Mouse (Mus musculus) limb, embryonic 13.5 days (tissue): ENCODE results near the gene Mink1. TPM values are rescaled to one million over a fixed set of nuclear protein-coding genes. Genes with fewer than 3 reads are reported as not detected.
A peak's percentile ranks its signal among the peaks of the same experiment; 100 is the strongest.
"Not testable (repeated sequence)": the region's sequence is repeated elsewhere in the genome, so short reads cannot be mapped to it uniquely, and the experiment has no call there.

Experiments
- ATAC-seq: fragments of 200-750 bp; cut with Nextera tagmentation; 2 replicates; pipeline ENCODE4 v1.8.0; 2017; ENCODE audit warnings: low read depth, moderate number of reproducible peaks, moderate TSS enrichment; ENCODE audit not compliant: low FRiP score
- H3K27ac ChIP-seq: fragments of 300-500 bp; sonication (generic); 2 replicates; pipeline ENCODE4 v1.5.1; 2015; ENCODE audit warnings: inconsistent platforms, mild to moderate bottlenecking, moderate library complexity
- H3K27me3 ChIP-seq: fragments of 300-500 bp; sonication (generic); 2 replicates; pipeline ENCODE4 v1.6.1; 2015; ENCODE audit warnings: mild to moderate bottlenecking, inconsistent platforms
- H3K36me3 ChIP-seq: fragments of 300-500 bp; sonication (generic); 2 replicates; pipeline ENCODE4 v1.6.1; 2015; ENCODE audit warnings: inconsistent platforms, mild to moderate bottlenecking, moderate library complexity
- H3K4me1 ChIP-seq: fragments of 300-500 bp; sonication (generic); 2 replicates; pipeline ENCODE4 v1.6.1; 2015; ENCODE audit warnings: inconsistent platforms
- H3K4me2 ChIP-seq: fragments of 300-500 bp; sonication (generic); replicated peaks from 2 replicates; pipeline ENCODE4 v1.6.1; 2015; ENCODE audit warnings: inconsistent platforms, mild to moderate bottlenecking, moderate library complexity
- H3K4me3 ChIP-seq: fragments of 300-500 bp; sonication (generic); 2 replicates; pipeline ENCODE4 v1.5.1; 2015; ENCODE audit warnings: moderate library complexity, mild to moderate bottlenecking, inconsistent platforms
- H3K9ac ChIP-seq: fragments of 300-500 bp; sonication (generic); 2 replicates; pipeline ENCODE4 v1.6.1; 2015; ENCODE audit warnings: mild to moderate bottlenecking, inconsistent platforms
- H3K9me3 ChIP-seq: fragments of 300-500 bp; sonication (generic); 2 replicates; pipeline ENCODE4 v1.6.1; 2016; ENCODE audit warnings: inconsistent platforms
- WGBS: fragments of 180-500 bp; shearing (Covaris S2); methylation state at CpG from one replicate; pipeline ENCODE4 v1.1.7; 2015; 5-methylcytosine and 5-hydroxymethylcytosine counted together
- polyA plus RNA-seq: library from polyadenylated mRNA; unstranded; fragments of >200 nt; fragmentation: Nextera tagmentation; extraction: Ambion mirVana; gene quantifications from 2 replicates; pipeline ENCODE4 v1.2.1, GENCODE M21; 2015

The Mink1 gene
- polyA plus RNA-seq, 1 experiment from 2014 or later, result 14.1 TPM

DNA sequence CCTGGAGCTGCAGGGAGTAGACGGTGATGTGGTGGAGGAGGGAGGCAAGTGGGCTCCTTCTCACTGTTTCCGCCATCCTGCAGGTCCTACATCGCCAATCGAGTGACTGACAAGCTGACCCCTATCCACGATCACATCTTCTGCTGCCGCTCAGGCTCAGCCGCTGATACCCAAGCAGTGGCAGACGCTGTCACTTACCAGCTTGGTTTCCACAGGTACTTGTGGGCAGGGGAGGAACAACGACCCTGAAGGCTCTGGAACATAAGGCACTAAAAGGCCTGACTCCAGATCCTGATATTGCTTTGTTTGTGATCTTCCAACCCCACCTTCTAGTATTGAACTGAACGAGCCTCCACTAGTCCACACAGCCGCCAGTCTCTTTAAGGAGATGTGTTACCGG is 36.5 kb upstream of the Mink1 start:
- Histone ChIP-seq H3K4me3 (peak overlapping the region; percentile 70), H3K4me2 (peak overlapping the region; percentile 88), H3K27me3 (no peaks in the 10 kb centered on the region), H3K27ac (no peak overlapping the region), H3K4me1 (peaks cover 9% of the 10 kb centered on the region), H3K36me3 (peaks cover 38% of the 10 kb centered on the region), H3K9ac (peak overlapping the region; percentile 77), H3K9me3 (no peaks in the 10 kb centered on the region)
- WGBS, result 86% methylated on average over 12 of the region's 12 CpGs
- no peak for ATAC-seq

DNA sequence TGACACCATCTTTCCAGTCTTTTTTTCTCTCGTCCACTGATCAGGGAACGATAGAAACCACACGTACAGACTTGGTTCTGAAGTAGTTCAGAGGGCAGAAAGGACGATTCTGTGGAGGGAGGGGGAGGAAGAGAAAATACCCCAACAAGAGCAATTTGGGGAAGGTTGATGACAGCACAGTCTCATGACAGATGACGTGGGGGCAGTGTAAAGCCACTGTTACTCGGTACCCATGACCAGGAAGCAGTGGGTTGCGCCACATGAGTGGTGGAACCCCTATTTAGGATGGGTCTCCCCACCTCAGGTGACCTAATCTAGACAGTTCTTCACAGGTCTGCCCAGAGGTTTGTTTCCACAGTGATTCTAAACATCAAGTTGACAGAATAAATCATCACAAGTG is 34.1 kb upstream of the Mink1 start:
- no peak overlapping the region for H3K4me2 ChIP-seq
- no peak for ATAC-seq
- no peak overlapping the region for H3K9ac ChIP-seq
- H3K4me1 ChIP-seq, result peaks cover 9% of the 10 kb centered on the region
- no peaks in the 10 kb centered on the region for H3K9me3 ChIP-seq
- WGBS, result 89% methylated on average over 7 of the region's 7 CpGs
- H3K27me3 ChIP-seq, result no peaks in the 10 kb centered on the region
- no peak overlapping the region for H3K27ac ChIP-seq
- H3K36me3 ChIP-seq, result peaks cover 38% of the 10 kb centered on the region
- no peak overlapping the region for H3K4me3 ChIP-seq

DNA sequence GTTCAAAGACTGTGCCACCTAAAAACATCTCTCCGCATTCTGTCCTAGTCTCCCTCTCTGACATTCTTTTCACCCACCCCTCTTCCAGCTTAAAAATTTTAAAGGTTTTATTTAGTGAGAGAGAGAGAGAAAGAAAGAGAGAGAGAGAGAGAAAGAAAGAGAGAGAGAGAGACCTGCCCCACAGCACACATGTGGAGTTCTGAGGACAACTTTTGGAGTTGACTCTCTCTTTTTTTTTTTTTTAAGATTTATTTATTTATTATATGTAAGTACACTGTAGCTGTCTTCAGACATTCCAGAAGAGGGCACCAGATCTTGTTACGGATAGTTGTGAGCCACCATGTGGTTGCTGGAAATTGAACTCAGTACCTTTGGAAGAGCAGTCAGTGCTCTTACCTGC is 31.6 kb upstream of the Mink1 start:
- ATAC-seq, H3K4me1 ChIP-seq, H3K9ac ChIP-seq, H3K9me3 ChIP-seq, H3K4me3 ChIP-seq, H3K4me2 ChIP-seq, H3K27me3 ChIP-seq, H3K27ac ChIP-seq: not testable (repeated sequence)
- WGBS, result 78% methylated on average over 2 of the region's 2 CpGs
- H3K36me3 ChIP-seq, result peaks cover 38% of the 10 kb centered on the region

DNA sequence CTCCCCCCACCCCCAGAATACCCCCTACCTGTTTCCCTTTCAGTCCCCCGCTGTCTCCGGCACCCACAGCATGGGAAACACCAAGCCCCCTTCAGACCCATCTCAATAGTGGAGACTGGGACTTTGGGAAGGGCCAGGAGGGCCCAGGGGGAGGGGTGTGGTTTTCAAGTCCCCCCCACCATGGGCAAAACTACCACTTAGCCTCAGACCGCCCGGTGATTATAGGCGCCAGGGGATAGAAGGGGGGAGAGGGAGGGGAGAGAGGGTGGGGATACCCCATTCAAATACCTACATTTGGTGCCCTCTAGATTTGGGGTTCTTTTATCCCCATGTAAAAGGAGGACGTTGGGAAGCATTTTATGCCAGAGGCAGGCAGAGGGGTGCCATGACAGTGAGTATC is 29.8 kb upstream of the Mink1 start, which contains the start of gene Gm40193:
Gene Gm40193, minus strand, starts transcription at position 101 of the 400 bp plus-strand sequence.
- Histone ChIP-seq H3K27me3 (peaks cover 3% of the 10 kb centered on the region; the same call in 1 of the 2 replicates), H3K4me1 (no peaks in the 10 kb centered on the region), H3K4me3 (no peak within 1 kb of the TSS), H3K9me3 (no peaks in the 10 kb centered on the region), H3K9ac (no peak within 1 kb of the TSS), H3K27ac (no peak within 1 kb of the TSS), H3K4me2 (no peak within 1 kb of the TSS), H3K36me3 (peaks cover 20% of the 10 kb centered on the region)
- 77% methylated on average over 6 of the region's 6 CpGs for WGBS
- ATAC-seq, result no peak

DNA sequence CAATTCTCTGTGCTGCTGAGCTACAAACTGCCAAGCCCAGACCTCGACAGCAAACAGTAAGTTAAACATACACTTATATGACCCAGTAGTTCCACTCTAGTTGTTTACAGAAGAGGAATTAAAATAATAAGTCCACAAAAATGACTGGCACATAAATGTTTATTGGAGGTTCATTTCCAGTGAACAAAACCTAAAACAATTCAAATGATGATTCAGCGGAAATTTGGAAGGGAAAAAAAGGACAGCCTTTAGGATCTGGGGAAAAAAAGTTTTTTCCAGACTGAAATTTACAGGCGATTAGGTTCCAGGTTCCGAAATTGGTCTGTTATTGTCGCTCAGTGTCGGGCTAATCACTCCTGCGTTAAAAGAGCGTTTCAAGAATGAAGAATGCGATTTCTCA is 23.3 kb upstream of the Mink1 start:
- H3K4me1 ChIP-seq, result peaks cover 7% of the 10 kb centered on the region; the same call in 1 of the 2 replicates
- peaks cover 55% of the 10 kb centered on the region for H3K27me3 ChIP-seq
- H3K4me2 ChIP-seq, result peak overlapping the region; percentile 86
- no peaks in the 10 kb centered on the region for H3K36me3 ChIP-seq
- 19% methylated on average over 9 of the region's 9 CpGs for WGBS
- no peak overlapping the region for H3K27ac ChIP-seq
- peak overlapping the region; percentile 67 for H3K4me3 ChIP-seq
- H3K9me3 ChIP-seq, result no peaks in the 10 kb centered on the region
- H3K9ac ChIP-seq, result peak overlapping the region; percentile 77
- no peak for ATAC-seq

DNA sequence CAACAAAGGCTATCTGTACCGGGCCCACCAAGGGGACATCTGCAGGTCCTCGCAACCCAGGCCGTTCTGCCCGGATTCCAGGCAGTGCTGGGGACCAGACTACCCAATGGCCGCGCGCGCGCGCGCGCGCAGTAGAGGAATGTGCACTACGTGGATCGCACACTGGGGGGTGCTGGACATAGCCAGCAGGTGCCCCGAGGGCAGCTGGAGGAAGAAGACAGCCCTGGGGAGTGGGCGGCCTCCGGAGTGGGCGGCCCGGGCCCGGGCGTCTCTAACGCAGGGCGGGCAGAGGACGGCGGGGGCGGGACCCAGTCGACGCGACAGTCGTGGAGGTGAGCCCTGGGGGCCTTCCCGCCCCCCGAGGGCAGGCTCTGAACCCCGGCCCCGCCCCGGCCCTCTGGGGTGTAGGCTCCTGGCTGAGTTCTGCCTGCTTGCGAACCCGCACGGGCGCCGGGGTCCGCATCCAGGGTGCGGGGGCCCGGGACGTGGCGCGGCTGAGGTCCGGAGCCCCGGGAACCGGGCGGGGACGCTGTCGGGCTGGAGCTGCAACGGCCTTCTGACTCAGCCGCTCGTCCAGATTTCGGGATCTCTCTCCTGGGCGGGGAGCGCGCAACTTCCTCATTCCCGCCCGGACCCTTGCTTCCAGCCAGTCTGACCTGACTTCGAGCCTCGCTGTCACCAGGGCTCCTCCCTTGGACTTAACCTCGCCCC is 22.6 kb upstream of the Mink1 start, which contains the start of gene Pld2:
Gene Pld2, plus strand, starts transcription at position 188 of the 711 bp plus-strand sequence.
- Histone ChIP-seq H3K36me3 (no peaks in the 10 kb centered on the region), H3K27me3 (peaks cover 55% of the 10 kb centered on the region), H3K9ac (peak within 1 kb of the TSS; percentile 77), H3K4me2 (peak within 1 kb of the TSS; percentile 86), H3K9me3 (no peaks in the 10 kb centered on the region), H3K27ac (no peak within 1 kb of the TSS), H3K4me1 (peaks cover 7% of the 10 kb centered on the region; the same call in 1 of the 2 replicates), H3K4me3 (peak within 1 kb of the TSS; percentile 67)
- peak; percentile 88 for ATAC-seq
- under 1% methylated on average over 64 of the region's 65 CpGs for WGBS

DNA sequence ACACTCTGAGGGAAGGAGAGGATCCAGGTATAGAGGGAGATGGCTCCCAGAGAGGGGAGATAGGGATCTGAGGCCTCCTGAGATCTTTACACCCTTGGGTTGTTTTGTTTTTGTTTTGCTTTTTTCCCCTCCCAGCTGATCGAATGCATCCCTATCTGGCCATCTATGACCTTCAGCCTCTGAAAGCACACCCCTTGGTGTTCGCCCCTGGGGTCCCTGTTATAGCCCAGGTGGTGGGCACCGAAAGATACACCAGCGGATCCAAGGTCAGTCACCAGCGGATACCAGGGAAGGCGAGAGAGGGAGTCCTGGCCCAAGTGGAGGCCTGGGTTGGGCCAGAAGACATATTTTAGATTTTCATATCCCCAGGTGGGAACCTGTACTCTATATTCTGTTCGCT is 21.8 kb upstream of the Mink1 start:
- H3K4me3 ChIP-seq, result peak overlapping the region; percentile 67
- peaks cover 7% of the 10 kb centered on the region; the same call in 1 of the 2 replicates for H3K4me1 ChIP-seq
- no peak overlapping the region for H3K27ac ChIP-seq
- peaks cover 55% of the 10 kb centered on the region for H3K27me3 ChIP-seq
- ATAC-seq, result no peak
- no peak overlapping the region for H3K9ac ChIP-seq
- no peaks in the 10 kb centered on the region for H3K36me3 ChIP-seq
- peak overlapping the region; percentile 86 for H3K4me2 ChIP-seq
- H3K9me3 ChIP-seq, result no peaks in the 10 kb centered on the region
- 89% methylated on average over 7 of the region's 7 CpGs for WGBS

DNA sequence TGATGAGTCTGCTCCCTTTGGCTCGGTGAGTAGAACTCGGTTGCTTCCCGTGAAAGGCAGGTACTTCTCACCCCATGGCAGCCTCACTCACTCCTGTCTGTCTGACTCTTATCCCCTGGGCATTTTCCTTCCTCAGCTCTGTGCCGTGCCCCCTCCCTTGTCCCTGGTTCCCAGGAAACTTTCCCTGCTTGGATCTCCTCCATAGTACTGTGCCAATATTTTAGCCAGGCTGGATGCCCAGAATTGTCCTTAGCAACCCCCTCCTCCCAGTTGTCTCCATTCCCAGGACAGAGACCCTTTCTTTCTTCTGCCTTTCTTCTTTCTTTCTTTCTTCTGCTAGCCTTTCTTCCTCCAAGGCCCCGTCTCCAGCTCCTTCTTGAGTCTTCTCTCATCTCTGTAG is 21.3 kb upstream of the Mink1 start:
- Histone ChIP-seq H3K4me1 (peaks cover 7% of the 10 kb centered on the region; the same call in 1 of the 2 replicates), H3K9ac (no peak overlapping the region), H3K9me3 (no peaks in the 10 kb centered on the region), H3K4me2 (no peak overlapping the region), H3K36me3 (no peaks in the 10 kb centered on the region), H3K27me3 (peaks cover 55% of the 10 kb centered on the region), H3K4me3 (no peak overlapping the region), H3K27ac (no peak overlapping the region)
- ATAC-seq, result no peak
- WGBS, result 74% methylated on average over 5 of the region's 5 CpGs

DNA sequence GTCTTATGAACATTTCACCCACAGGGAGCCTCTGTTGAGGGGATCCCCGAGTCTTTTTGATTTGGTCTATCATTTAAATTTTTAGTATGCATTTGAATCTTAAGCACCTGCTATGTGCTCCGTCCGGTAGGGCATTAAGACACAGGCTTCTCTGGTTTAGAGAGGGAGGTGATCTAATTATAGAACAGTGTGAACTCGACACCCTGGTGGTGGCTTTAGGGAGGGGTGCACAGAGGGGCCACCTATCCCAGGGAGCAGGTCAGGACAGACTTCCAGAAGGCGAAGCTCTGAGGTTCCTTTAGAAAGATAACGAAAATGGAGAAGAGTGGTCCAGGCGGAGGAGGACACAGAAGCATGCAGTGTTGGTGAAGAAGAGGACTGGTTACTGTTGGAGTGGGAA is 18.2 kb upstream of the Mink1 start:
- H3K4me3 ChIP-seq, result no peak overlapping the region
- H3K9me3 ChIP-seq, result no peaks in the 10 kb centered on the region
- WGBS, result 62% methylated on average over 7 of the region's 7 CpGs
- H3K36me3 ChIP-seq, result no peaks in the 10 kb centered on the region
- no peak for ATAC-seq
- peaks cover 7% of the 10 kb centered on the region; the same call in 1 of the 2 replicates for H3K4me1 ChIP-seq
- no peak overlapping the region for H3K27ac ChIP-seq
- no peak overlapping the region for H3K9ac ChIP-seq
- peaks cover 39% of the 10 kb centered on the region for H3K27me3 ChIP-seq
- H3K4me2 ChIP-seq, result no peak overlapping the region

DNA sequence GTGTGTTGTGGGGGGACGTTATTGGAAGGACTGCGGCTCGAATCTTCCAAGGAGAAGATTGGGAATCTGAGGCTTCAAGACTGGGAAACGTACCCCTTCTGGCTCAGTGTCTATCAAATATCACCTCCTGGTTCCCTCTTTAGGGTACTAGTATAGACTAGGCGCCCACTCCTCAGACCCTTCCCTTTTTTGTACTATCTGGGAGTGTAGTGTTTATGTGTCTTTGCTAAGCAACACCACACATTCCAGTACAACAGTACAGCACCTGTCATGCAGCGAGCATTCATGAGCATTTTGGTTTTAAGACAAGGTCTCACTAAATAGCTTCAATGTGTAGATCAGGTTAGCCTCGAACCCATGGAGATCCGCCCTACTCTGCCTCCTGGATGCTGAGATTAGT is 11.2 kb upstream of the Mink1 start:
- H3K27me3 ChIP-seq, result no peaks in the 10 kb centered on the region
- WGBS, result 87% methylated on average over 8 of the region's 8 CpGs

DNA sequence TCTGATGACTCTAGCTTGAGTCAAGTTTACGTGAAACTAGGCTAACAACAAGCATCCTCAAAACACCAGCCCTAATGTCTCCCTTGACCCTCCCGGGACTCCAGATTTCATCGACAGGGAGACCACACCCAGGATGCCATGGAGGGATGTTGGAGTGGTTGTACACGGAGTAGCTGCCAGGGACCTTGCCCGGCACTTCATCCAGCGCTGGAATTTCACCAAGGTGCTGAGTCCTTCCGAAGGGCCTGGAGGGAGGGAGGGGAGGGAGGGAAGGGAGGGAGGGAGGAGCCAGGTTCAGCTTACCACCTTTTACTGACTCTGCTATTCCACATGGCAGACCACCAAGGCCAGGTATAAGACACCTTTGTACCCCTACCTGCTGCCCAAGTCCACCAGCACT is 8.7 kb upstream of the Mink1 start:
- no peak overlapping the region for H3K4me2 ChIP-seq
- 22% methylated on average over 7 of the region's 7 CpGs for WGBS
- H3K9ac ChIP-seq, result no peak overlapping the region
- peaks cover 3% of the 10 kb centered on the region; the same call in 1 of the 2 replicates for H3K36me3 ChIP-seq
- no peak overlapping the region for H3K4me3 ChIP-seq
- no peaks in the 10 kb centered on the region for H3K9me3 ChIP-seq
- no peaks in the 10 kb centered on the region for H3K27me3 ChIP-seq
- H3K27ac ChIP-seq, result no peak overlapping the region
- H3K4me1 ChIP-seq, result 0 out of 2 replicates have a peak, but pooled peaks cover 3% of the 10 kb centered on the region
- ATAC-seq, result no peak

More for the DNA sequence above, 11.2 kb upstream of the Mink1 start:
- Histone ChIP-seq H3K36me3 (peaks cover 2% of the 10 kb centered on the region; the same call in 1 of the 2 replicates), H3K4me1 (0 out of 2 replicates have a peak, but pooled peaks cover 3% of the 10 kb centered on the region), H3K4me3 (no peak overlapping the region), H3K9ac (no peak overlapping the region), H3K9me3 (no peaks in the 10 kb centered on the region), H3K27ac (no peak overlapping the region), H3K4me2 (no peak overlapping the region)
- no peak for ATAC-seq

DNA sequence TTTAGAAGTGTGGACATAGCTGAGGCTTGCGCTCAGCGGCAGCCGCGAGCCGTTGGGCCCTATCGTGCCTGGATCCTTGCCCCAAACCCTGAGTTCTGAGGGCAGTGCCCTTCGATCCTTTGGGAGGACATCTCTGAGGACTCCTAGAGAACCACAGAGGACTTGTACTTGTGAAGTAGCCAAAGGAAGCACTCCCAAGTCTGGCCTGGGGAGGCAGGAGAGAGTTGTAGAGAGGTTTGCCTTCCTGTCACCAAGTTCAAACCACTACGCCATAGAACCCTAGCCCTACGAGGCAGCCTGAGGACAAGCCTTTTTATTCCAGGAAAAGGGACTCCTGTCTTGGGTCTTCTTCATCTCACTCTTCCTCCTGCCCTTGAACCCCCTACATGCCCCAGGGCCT is 5.1 kb upstream of the Mink1 start:
- 86% methylated on average over 9 of the region's 9 CpGs for WGBS
- Histone ChIP-seq H3K4me3 (no peak overlapping the region), H3K36me3 (peaks cover 3% of the 10 kb centered on the region; the same call in 1 of the 2 replicates), H3K4me2 (no peak overlapping the region), H3K9me3 (no peaks in the 10 kb centered on the region), H3K9ac (no peak overlapping the region), H3K27me3 (no peaks in the 10 kb centered on the region), H3K4me1 (peaks cover 8% of the 10 kb centered on the region; the same call in 1 of the 2 replicates), H3K27ac (no peak overlapping the region)
- no peak for ATAC-seq
